Mouse (Mus musculus): ENCODE measurements around the gene Tmem11. TPM values are rescaled to one million over a fixed set of nuclear protein-coding genes. Genes with fewer than 3 reads are reported as not detected.
"Not testable (repeated sequence)": the region's sequence is repeated elsewhere in the genome, so short reads cannot be mapped to it uniquely, and the experiment has no call there.

Gene Tmem11
- polyA plus RNA-seq, 1 experiment from 2014 or later = 68.1 TPM

DNA sequence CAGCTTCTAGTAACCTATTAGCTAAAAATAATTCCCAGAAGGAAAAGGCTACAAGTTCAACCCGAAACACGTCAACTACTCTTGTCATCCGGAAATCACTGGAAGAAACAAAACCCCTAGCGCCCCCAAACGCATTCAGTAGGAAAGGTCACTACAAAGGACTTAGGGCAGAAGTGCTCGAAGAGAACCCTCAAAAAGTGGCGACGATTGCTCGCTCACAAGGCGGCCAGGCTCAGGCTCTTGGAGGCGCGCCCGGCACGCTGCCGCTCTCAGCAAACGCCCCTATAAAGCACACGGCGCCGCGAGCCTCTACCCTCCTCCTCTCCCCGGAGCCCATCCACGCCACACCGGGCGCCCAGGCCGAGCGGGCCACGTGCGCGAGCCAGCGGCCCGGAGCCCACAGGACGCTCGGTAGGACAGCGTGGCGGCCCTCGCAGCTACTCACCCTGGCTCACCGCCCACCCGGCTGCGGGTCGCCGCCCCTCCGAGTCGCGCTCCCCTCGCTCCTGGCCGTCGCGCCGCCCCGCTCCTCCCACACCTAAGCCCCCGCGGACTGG lies 938 bp downstream of the Tmem11 start:
- H3K9ac ChIP-seq (ENCODE audit: low read depth, low read length) = peak overlapping the region; percentile 98
- no peaks in the 10 kb centered on the region for H3K9me3 ChIP-seq (replicated peaks; ENCODE audit: control insufficient read depth, low read length)
- H3K27me3 ChIP-seq (ENCODE audit: control insufficient read depth, insufficient read depth, low read length) = no peaks in the 10 kb centered on the region
- no peaks in the 10 kb centered on the region; the same call in 1 of the 2 replicates for H3K36me3 ChIP-seq (ENCODE audit: control insufficient read depth, insufficient read depth, low read length)
- H3K4me1 ChIP-seq (ENCODE audit: control insufficient read depth, insufficient read depth, low read length) = peaks cover 50% of the 10 kb centered on the region
- H3K27ac ChIP-seq (ENCODE audit: low read depth, low read length) = peak overlapping the region; percentile 98
- peak overlapping the region; percentile 76 for H3K4me2 ChIP-seq
- H3K4me3 ChIP-seq (ENCODE audit: low read depth, low read length) = peak overlapping the region; percentile 93
- WGBS (ENCODE audit: insufficient replicate concordance) = under 1% methylated on average over 40 of the region's 52 CpGs
- ATAC-seq (replicated peaks; ENCODE audit: insufficient number of reproducible peaks, low FRiP score, low TSS enrichment) = peak; percentile 70

DNA sequence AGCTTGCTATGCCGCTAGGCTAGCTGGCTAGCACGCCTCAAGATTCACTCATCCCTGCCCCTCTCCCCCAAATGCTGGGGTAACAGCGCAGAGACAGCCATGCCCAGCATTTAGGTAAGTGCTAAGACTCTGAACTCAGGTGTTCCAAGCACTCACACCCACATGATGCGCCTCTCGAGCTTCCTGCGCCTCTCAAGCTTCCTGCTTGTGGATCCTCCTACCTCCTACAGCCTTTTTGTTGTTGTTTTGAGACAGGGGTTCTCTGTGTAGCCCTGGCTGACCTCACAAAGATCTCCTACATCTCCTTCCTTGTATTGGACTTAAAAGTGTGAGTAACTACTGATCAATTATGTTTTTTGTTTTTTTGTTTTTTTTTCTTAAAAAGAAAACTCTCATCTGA lies 6.0 kb downstream of the Tmem11 start:
- no peaks in the 10 kb centered on the region for H3K27me3 ChIP-seq (ENCODE audit: control insufficient read depth, insufficient read depth, low read length)
- H3K4me3 ChIP-seq (ENCODE audit: low read depth, low read length) = no peak overlapping the region
- peaks cover 64% of the 10 kb centered on the region for H3K4me1 ChIP-seq (ENCODE audit: control insufficient read depth, insufficient read depth, low read length)
- H3K36me3 ChIP-seq (ENCODE audit: control insufficient read depth, insufficient read depth, low read length) = no peaks in the 10 kb centered on the region; the same call in 1 of the 2 replicates
- H3K4me2 ChIP-seq = no peak overlapping the region
- ATAC-seq (replicated peaks; ENCODE audit: insufficient number of reproducible peaks, low FRiP score, low TSS enrichment) = no peak
- H3K9me3 ChIP-seq (replicated peaks; ENCODE audit: control insufficient read depth, low read length) = no peaks in the 10 kb centered on the region
- no peak overlapping the region for H3K9ac ChIP-seq (ENCODE audit: low read depth, low read length)
- 90% methylated on average over 6 of the region's 6 CpGs for WGBS (ENCODE audit: insufficient replicate concordance)
- H3K27ac ChIP-seq (ENCODE audit: low read depth, low read length) = peak overlapping the region; percentile 46; the same call in 1 of the 2 replicates

DNA sequence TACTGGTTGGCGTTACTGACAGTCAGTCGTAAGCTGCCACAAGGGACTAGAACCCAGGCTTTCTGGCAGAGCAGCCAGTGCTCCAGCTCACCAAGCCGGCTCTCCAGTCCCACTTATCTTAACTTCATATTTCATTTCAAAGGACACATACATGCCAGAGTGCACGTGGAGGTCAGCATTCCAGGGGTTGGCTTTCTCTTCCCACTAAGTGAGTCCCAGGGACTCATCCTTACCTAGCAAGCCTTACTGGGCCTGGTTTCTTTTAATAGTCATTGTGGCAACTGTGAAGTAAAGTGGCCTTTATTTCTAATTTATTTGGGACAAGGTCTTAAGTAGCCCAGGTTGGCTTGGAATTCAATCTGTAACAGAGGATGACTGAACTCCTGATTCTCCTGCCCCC lies 7.7 kb downstream of the Tmem11 start:
- WGBS (ENCODE audit: insufficient replicate concordance) = 57% methylated on average over 4 of the region's 4 CpGs
- peaks cover 65% of the 10 kb centered on the region for H3K4me1 ChIP-seq (ENCODE audit: control insufficient read depth, insufficient read depth, low read length)
- no peaks in the 10 kb centered on the region; the same call in 1 of the 2 replicates for H3K36me3 ChIP-seq (ENCODE audit: control insufficient read depth, insufficient read depth, low read length)
- H3K4me2 ChIP-seq = peak overlapping the region; percentile 34
- H3K4me3 ChIP-seq (ENCODE audit: low read depth, low read length) = no peak overlapping the region
- ATAC-seq (replicated peaks; ENCODE audit: insufficient number of reproducible peaks, low FRiP score, low TSS enrichment) = no peak
- no peaks in the 10 kb centered on the region for H3K27me3 ChIP-seq (ENCODE audit: control insufficient read depth, insufficient read depth, low read length)
- H3K9ac ChIP-seq (ENCODE audit: low read depth, low read length) = no peak overlapping the region
- H3K9me3 ChIP-seq (replicated peaks; ENCODE audit: control insufficient read depth, low read length) = no peaks in the 10 kb centered on the region
- H3K27ac ChIP-seq (ENCODE audit: low read depth, low read length) = no peak overlapping the region

DNA sequence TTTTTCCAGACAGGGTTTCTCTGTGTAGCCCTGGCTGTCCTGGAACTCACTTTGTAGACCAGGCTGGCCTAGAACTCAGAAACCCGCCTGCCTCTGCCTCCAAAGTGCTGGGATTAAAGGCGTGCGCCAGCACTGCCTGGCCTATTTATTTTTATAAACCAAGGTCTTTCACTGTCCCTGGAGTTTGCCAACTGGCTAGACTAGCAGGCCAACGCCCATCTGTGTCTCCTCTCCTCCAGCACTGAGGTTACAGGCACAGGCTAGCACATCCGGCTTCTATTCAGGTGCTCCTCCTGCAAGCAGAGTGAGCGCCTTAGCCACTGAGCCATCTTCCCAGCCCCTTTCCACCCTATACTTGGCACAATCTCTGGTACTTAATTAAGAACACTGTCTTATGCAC lies 9.6 kb downstream of the Tmem11 start:
- H3K9ac ChIP-seq (ENCODE audit: low read depth, low read length); H3K27me3 ChIP-seq (ENCODE audit: control insufficient read depth, insufficient read depth, low read length): not testable (repeated sequence)

DNA sequence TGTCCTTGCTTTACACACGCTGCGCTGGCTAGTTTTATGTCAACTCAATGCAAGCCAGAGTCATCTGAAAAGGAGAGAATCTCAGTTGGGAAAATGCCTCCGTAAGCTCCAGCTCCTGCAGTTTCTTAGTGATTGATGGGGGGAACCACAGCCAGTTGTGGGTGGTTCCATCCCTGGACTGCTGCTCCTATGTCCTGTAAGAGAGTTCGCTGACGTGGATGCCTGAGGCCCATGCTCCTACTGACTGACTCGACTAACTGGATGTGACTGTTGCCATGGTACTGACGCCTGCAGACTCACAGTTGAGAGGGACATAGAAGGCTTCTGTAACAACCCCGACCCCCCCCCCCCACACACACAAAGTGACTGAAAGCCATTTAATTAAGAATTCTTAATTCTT lies 11.2 kb downstream of the Tmem11 start:
- H3K4me2 ChIP-seq = no peak overlapping the region
- H3K27me3 ChIP-seq (ENCODE audit: control insufficient read depth, insufficient read depth, low read length) = no peaks in the 10 kb centered on the region
- 72% methylated on average over 8 of the region's 8 CpGs for WGBS (ENCODE audit: insufficient replicate concordance)
- ATAC-seq (replicated peaks; ENCODE audit: insufficient number of reproducible peaks, low FRiP score, low TSS enrichment) = no peak
- H3K9ac ChIP-seq (ENCODE audit: low read depth, low read length) = no peak overlapping the region
- H3K36me3 ChIP-seq (ENCODE audit: control insufficient read depth, insufficient read depth, low read length) = peaks cover 18% of the 10 kb centered on the region
- no peak overlapping the region for H3K4me3 ChIP-seq (ENCODE audit: low read depth, low read length)
- H3K9me3 ChIP-seq (replicated peaks; ENCODE audit: control insufficient read depth, low read length) = no peaks in the 10 kb centered on the region
- no peak overlapping the region for H3K27ac ChIP-seq (ENCODE audit: low read depth, low read length)
- peaks cover 52% of the 10 kb centered on the region for H3K4me1 ChIP-seq (ENCODE audit: control insufficient read depth, insufficient read depth, low read length)

More for the DNA sequence above, 9.6 kb downstream of the Tmem11 start:
- not testable (repeated sequence) for H3K4me3 ChIP-seq (ENCODE audit: low read depth, low read length); H3K4me2 ChIP-seq; H3K36me3 ChIP-seq (ENCODE audit: control insufficient read depth, insufficient read depth, low read length); H3K9me3 ChIP-seq (replicated peaks; ENCODE audit: control insufficient read depth, low read length); H3K27ac ChIP-seq (ENCODE audit: low read depth, low read length); ATAC-seq (replicated peaks; ENCODE audit: insufficient number of reproducible peaks, low FRiP score, low TSS enrichment)
- 96% methylated on average over 6 of the region's 6 CpGs for WGBS (ENCODE audit: insufficient replicate concordance)
- peaks cover 51% of the 10 kb centered on the region for H3K4me1 ChIP-seq (ENCODE audit: control insufficient read depth, insufficient read depth, low read length)

DNA sequence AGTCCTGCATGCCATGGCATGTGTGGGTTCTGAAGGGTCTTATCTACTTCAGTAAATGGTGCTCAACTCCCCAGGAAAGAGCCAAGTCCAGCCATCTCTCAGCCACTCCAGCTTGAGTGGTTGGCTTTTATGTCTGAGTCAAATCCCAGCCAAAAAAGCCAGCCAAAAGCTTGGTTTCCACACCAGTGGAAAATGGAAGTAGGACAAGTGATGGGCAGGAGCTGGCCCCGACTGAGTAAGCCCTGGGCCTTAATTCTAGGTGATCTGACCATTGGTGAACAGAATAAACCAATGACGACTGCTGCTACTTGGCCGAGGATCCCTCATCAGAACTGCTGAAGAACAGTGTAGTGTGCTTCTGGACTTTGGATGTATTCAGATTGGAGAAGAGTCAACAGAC lies 11.6 kb downstream of the Tmem11 start:
- Histone ChIP-seq H3K4me1 (ENCODE audit: control insufficient read depth, insufficient read depth, low read length) (peaks cover 48% of the 10 kb centered on the region), H3K36me3 (ENCODE audit: control insufficient read depth, insufficient read depth, low read length) (peaks cover 20% of the 10 kb centered on the region), H3K27ac (ENCODE audit: low read depth, low read length) (no peak overlapping the region), H3K27me3 (ENCODE audit: control insufficient read depth, insufficient read depth, low read length) (no peaks in the 10 kb centered on the region), H3K9me3 (replicated peaks; ENCODE audit: control insufficient read depth, low read length) (no peaks in the 10 kb centered on the region), H3K4me3 (ENCODE audit: low read depth, low read length) (no peak overlapping the region), H3K9ac (ENCODE audit: low read depth, low read length) (no peak overlapping the region), H3K4me2 (no peak overlapping the region)
- no peak for ATAC-seq (replicated peaks; ENCODE audit: insufficient number of reproducible peaks, low FRiP score, low TSS enrichment)
- WGBS (ENCODE audit: insufficient replicate concordance) = 83% methylated on average over 3 of the region's 3 CpGs

DNA sequence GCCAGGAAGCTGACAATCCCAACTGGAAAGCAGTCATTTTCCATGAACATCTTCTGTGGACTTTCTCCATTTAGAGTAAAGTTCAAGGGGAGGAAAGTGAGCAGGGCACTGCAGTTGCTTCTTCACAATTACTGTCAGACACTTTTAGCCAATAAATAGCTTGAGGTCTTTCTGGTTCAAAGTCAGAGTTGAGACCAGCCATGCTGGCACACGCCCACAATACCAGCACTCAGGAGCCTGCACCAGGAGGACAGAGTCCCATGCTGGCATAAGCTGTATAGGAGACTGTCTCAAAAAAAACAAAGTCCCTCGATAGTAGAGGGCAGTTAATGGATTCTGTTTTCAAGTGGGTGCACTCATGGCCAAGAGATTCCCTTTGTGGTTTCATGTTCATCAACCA lies 13.1 kb downstream of the Tmem11 start:
- Histone ChIP-seq H3K27ac (ENCODE audit: low read depth, low read length) (no peak overlapping the region), H3K36me3 (ENCODE audit: control insufficient read depth, insufficient read depth, low read length) (peaks cover 25% of the 10 kb centered on the region), H3K9me3 (replicated peaks; ENCODE audit: control insufficient read depth, low read length) (no peaks in the 10 kb centered on the region), H3K9ac (ENCODE audit: low read depth, low read length) (no peak overlapping the region), H3K4me3 (ENCODE audit: low read depth, low read length) (no peak overlapping the region), H3K4me2 (no peak overlapping the region), H3K27me3 (ENCODE audit: control insufficient read depth, insufficient read depth, low read length) (no peaks in the 10 kb centered on the region), H3K4me1 (ENCODE audit: control insufficient read depth, insufficient read depth, low read length) (peaks cover 37% of the 10 kb centered on the region)
- ATAC-seq (replicated peaks; ENCODE audit: insufficient number of reproducible peaks, low FRiP score, low TSS enrichment) = no peak
- WGBS (ENCODE audit: insufficient replicate concordance) = 75% methylated on average over 2 of the region's 2 CpGs

DNA sequence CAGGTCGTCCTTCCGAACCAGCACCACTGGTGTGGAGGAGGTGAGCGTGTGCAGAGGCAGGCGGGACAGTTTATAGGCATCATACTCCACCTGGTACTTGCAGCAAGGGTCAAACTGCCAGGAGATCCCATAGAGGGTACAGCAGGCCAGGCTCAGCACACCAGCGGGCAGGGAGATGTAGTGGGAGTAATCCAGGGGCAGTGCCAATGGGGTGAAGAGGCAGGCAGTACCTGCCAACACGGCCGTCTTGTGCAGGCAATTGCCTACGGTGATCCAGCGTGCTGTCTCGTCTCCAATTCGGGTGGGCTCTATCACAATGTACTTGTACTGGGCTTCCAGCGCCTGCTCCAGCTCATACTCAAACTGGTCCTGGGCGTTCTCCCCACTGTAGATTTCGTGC lies 14.2 kb downstream of the Tmem11 start:
- H3K4me2 ChIP-seq = no peak overlapping the region
- peaks cover 25% of the 10 kb centered on the region for H3K36me3 ChIP-seq (ENCODE audit: control insufficient read depth, insufficient read depth, low read length)
- H3K27me3 ChIP-seq (ENCODE audit: control insufficient read depth, insufficient read depth, low read length) = no peaks in the 10 kb centered on the region
- H3K9ac ChIP-seq (ENCODE audit: low read depth, low read length) = no peak overlapping the region
- H3K27ac ChIP-seq (ENCODE audit: low read depth, low read length) = no peak overlapping the region
- 90% methylated on average over 14 of the region's 14 CpGs for WGBS (ENCODE audit: insufficient replicate concordance)
- H3K4me3 ChIP-seq (ENCODE audit: low read depth, low read length) = no peak overlapping the region
- no peaks in the 10 kb centered on the region for H3K9me3 ChIP-seq (replicated peaks; ENCODE audit: control insufficient read depth, low read length)
- ATAC-seq (replicated peaks; ENCODE audit: insufficient number of reproducible peaks, low FRiP score, low TSS enrichment) = no peak
- H3K4me1 ChIP-seq (ENCODE audit: control insufficient read depth, insufficient read depth, low read length) = peaks cover 35% of the 10 kb centered on the region

DNA sequence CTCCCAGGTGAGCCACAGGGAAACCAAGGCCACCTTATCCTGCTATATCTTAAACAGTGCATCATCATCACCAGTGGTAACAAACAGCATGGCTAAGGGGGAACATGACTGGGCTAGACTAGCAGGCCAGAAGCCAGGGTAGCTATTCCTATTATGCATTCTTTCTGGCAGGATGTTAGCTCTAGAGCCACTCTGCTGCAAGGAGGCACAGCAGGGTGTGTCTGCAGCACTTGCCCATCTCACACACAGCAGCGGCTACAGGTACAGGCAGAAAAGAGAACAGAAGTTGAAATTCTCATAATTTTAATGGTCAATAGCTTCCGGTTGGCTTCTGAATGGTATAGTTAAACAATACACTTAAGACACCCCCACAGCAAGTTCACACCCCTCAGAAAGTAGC lies 14.9 kb downstream of the Tmem11 start:
- peaks cover 35% of the 10 kb centered on the region for H3K4me1 ChIP-seq (ENCODE audit: control insufficient read depth, insufficient read depth, low read length)
- H3K4me3 ChIP-seq (ENCODE audit: low read depth, low read length) = no peak overlapping the region
- no peak overlapping the region for H3K9ac ChIP-seq (ENCODE audit: low read depth, low read length)
- peak overlapping the region; percentile 50; the same call in 1 of the 2 replicates for H3K27ac ChIP-seq (ENCODE audit: low read depth, low read length)
- no peaks in the 10 kb centered on the region for H3K9me3 ChIP-seq (replicated peaks; ENCODE audit: control insufficient read depth, low read length)
- H3K36me3 ChIP-seq (ENCODE audit: control insufficient read depth, insufficient read depth, low read length) = peaks cover 25% of the 10 kb centered on the region
- WGBS (ENCODE audit: insufficient replicate concordance) = 89% methylated on average over 2 of the region's 2 CpGs
- no peak for ATAC-seq (replicated peaks; ENCODE audit: insufficient number of reproducible peaks, low FRiP score, low TSS enrichment)
- H3K27me3 ChIP-seq (ENCODE audit: control insufficient read depth, insufficient read depth, low read length) = no peaks in the 10 kb centered on the region
- H3K4me2 ChIP-seq = no peak overlapping the region

Data from heart, embryonic 11.5 days (tissue).